Mouse (Mus musculus) lung, postnatal 36 days (tissue): ENCODE measurements around the gene Nav1.

Source experiments
- DNase-seq: peaks from one replicate; pipeline ENCODE4 v3.0.0; 2022; ENCODE audit warnings: mixed read lengths

Nav1 gene

DNA sequence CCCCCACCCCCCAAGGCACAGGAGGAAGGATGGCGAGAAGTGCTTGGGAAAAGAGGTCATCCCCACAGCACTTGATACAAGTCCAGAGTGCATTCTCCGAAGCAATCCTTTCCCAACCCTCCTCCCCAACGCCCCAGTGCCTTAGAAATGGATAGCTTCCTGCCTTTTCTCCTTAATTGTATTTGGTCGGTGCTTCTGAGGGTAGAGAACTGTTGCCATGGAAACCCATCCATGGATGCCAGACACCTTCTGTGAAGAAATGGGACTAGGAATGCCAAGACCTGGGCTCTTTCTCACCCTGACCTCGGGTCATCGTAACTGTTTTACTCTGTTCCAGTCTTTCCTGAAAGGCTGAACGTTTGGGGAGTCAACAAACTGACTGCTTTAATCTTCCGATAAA, 26.1 kb downstream of the Nav1 start:
- no peak for DNase-seq

DNA sequence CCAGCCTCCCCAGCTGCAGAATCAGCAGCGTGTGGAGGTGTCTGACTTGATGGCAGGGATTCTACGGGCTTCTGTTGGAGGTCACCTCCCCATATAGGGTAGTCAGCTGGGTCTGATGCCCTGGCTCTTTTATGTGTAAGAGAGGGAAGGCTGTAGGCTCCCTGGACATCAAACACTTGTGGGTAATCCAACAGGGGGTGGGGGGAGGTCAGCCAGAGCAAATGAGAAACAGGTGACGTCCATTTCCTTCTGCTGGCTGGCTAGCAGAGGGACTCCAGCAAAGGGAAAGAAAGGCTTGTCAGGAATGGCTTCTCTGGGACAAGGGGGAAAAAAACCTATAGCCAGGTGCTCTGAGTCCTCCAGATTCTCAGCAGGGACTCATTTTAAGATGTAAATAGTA, 28.0 kb downstream of the Nav1 start:
- no peak for DNase-seq

DNA sequence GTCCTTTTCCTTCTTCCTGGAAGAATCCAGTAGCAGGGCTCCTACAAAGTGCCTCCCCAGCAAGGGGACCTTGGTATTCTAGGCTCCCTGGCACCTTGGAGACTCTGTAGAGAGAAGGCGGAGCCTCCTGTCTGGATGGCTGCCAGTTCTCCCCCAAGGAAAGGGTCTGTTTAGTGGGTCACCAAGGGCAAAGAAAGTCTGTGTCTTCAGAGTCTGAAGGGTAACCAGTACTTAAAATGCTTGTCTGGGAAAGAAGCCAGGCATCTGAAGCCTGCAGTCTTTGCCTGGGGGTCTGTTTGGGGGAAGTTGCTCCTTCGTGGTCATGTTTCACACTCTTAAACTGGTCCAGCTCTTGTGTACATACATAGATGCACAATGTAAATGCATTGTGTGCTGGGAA, 29.3 kb downstream of the Nav1 start:
- no peak for DNase-seq

DNA sequence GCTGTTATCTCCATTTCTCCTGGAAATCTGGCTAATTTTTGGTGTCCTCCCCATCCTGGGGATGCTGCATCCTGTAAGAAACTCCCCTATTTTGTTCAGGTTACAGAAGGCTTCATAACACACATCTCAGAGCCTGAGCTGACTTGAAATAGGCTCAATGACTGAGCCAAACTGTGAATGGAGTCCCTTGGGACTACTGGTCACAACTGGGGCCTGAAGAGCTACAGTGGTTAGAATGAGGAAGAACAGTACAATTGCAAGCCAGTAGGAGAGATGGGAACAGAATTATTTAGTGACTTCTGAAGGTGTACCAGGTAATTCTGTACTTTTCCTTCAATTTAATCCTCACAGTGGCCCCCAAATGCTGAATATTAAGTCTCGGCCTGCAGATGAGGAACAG, 31.7 kb downstream of the Nav1 start:
- no peak for DNase-seq

DNA sequence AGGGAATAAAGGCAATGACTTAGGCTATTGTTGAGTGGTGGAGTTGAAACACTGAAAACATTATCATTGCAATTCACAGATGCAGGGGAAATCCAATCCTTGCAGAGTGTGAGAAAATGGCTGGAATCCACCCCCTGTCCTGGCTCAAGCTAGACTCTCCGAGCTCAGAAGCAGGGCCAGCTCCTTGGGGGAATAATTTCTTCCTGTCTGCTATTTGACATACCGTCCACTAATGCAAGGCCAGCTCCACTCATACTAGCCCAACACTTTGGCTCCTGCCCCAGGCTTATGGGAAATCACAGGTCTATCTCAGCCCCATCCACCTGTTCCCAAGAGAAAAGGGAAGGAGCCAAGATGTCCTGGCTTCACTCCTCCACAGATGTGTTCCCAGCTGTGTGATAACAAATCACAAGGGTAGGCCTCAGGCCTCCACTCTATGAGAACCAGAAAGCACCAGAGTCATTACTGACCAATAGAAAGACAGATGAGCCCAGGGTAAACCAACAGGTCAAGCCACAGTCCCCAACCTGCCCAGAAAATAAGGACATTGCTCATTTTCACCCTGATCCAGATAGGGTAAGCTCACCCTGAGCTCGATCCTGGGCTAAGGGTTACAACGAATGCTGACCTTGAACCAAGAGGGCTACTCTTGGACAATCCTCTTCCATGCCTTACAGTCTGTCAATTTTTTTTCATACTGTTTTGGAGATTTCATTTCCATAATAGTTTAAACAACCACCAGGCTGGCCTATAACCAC, 32.5 kb downstream of the Nav1 start:
- no peak for DNase-seq

DNA sequence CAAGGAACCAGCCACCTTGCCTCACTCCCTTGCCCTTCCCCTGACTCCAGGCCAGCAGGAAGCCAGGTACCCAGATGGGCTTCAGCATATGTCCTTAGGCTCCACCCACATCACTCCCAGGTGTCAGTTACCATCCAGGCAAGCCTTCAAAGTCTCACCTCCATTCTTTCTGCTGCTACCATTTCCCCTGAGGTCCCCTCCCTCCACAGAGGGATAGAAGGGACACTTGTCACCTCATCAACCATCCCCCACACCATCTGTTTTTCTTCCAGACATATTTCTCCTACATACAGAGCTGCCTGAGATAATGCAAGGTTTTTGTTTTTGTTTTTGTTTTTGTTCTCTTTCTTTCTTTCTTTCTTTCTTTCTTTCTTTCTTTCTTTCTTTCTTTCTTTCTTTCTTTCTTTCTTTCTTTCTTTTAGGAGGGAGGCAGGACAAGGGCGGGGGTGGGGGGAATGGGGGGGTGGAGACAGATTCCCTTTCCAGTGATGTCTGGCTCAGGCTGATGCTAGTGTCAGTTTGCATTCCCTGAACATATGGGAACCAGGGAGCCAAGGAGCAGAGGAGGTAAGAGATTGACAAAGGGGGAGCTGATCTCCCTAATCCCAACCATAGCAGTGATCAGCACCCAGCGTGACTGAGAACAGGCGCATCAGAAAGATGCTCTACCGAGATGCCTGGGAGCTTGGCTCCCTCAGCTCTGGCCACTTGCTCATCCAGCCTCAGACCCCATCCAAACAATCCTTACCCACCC, 34.8 kb downstream of the Nav1 start:
- no peak for DNase-seq

DNA sequence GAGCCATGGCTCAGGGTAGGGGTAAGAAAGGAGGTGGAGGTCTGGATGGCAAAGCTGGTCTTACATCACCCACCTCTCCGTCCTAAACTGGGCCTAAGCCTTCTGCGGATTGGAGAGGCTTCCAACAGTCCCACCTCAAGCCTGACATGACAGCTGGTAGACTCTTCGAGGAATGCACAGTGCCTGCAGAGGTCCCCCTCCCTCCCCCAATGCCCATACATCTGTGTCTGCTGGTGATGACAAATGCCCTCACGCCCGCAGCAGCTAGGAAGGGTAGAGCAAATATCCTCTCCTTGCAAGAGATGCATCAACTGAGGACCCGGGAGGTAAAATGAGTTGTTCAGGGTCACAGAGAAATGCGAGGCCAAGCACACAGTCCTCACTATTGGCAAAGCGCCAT, 39.0 kb downstream of the Nav1 start:
- DNase-seq: no peak

DNA sequence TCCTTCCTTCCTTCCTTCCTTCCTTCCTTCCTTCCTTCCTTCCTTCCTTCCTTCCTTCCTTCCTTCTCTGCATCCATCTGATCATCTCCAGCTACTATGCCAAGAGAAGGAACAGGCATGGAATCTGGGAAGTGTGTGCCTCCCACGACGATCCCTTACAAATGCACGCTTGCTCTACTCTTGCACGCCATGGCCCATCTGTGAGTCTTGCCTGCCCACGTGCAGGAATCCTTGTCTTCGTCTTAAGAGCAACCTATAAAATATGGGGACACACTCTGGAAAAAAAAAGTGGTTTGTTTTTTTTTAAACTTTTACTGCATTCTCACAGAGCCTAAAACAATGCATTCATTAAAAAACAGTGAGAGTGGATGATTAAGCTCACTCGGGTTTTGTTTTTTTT, 40.5 kb downstream of the Nav1 start:
- DNase-seq: no peak

DNA sequence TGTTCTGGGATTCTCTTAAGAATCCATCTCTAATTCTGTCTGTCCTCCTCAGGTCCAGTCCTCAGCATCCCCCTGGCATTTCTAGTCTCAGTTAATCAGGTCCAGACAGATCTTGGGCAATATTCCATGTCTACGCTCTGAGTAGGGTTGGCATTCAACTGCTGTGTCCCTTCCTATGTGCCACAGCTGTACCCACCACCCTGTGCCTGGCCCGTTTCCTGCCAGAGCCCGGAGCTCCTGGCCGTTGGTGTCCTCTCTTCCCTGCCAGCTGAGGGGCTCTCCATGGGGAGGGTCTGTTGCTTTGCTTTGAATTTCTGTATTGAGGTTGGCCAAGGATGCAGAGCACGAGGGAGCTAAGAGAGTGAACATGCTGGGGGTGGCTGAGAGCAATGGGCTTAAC, 41.3 kb downstream of the Nav1 start:
- no peak for DNase-seq

DNA sequence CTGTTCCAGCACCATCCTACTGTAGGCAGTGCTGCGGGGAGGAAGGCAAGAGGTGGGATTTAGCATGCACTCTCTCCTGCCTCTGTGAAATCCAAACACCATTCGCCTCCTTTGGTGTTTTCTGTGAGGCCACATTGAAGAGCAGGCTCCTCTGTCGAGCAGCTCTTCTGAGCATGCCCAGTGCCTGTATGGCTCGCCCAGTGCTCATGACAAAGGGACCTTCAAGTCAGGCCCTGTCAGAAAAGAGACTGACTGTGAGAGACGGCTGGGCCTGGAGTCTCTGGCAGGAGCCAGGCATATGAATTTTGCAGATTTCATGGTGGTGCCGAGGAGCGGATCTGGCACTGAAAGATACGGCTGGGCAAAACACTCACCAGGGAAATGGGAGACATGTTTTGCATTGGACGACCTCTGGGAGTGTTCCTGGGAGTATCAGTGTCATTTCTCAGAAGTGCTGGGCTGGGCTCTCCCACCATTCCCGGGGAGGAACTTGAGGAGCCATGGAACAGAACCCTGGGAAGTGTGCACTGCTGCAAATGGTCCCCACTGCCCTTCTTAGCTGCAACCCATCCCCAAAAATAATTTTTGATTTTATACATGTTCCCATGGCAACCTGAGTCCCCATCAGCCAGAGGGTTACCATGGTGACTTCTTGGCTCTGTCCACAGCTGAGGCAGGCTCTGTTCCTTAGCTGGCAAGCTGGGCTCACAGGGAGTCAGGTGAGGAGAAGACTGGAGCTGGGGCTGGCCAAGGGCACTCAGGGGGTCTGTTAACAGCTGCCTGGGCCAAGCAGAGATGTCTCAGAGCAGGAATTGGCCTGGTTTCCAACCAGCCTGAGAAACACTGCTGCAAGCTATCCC, 42.2 kb downstream of the Nav1 start:
- DNase-seq: no peak

DNA sequence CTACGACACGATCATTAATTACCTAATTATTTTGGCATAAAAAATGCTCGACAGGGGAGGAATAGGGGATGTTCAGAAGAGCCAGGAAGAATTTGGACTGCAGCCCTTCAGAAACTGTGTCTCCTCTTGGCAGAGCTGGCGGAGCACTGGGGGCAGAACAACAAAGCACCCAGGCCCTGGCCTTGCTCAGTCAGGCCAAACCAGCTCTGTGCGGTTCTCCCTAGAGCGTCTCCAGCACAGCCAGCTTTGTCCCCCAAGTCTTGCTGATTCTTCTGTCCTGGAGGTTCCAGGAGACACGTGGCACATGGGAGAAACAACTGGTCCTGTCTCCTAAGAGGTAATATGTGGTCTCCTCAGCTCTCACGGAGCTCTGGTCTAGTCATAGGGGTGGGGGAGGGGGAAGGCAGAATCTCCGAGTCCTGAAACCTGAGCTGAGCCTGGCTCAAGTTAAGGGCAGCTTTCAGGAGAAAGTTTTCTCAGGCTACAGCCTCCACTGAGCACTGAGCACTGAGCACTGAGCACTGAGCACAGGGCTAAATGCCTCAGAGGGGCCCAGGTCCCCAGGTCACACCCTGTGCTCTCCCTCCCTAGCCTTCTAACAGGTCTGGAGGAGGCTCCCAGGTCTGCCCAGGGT, 43.2 kb downstream of the Nav1 start:
- no peak for DNase-seq

DNA sequence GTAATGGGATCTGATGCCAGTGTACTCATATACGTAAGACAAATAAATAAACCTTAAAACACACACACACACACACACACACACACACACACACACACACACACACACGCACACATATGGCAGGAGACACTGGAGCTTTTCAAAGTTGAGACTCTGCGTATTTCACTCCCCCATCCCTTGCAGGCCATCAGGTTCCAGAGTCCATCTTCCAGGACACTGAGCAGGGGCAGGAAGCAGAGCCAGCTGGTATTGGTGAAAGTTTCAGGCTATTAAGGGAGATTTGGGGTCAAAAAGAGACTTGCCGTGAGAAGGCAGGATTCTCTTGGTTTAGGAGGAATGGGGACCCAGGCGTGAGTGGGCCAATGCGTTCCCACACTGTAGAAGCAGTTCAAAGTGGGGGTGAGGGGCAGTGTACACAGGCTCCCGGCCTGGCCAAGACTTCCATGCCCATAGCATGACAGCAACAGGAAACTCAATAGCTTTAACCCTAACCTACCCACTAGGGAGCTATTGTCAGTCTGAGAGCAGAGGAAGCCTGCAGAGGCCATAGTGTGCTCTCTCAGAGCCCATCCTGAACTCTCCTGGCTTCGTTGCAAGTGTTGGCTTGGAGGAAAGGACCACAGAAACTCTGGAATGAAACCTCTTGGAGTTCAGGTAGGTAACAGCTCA, 44.0 kb downstream of the Nav1 start:
- no peak for DNase-seq

DNA sequence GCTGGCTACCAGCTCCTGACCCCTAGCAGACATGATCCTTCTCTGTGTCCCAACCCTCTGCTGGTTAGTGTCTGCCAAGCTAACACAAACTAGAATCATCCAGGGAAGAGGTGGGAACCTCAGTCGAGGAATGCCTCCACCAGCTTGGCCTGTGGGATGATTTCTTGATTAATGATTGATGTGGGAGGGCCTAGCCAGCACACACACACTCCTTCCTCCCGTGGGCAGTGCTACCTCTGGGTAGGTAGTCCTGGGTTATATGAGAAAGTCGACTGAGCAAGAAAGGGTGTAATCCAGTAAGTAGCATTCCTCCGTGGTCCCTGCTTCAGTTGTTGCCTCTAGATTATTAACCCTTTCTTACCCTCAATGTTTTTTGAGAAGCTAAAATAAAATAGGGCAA, 45.0 kb downstream of the Nav1 start:
- no peak for DNase-seq

DNA sequence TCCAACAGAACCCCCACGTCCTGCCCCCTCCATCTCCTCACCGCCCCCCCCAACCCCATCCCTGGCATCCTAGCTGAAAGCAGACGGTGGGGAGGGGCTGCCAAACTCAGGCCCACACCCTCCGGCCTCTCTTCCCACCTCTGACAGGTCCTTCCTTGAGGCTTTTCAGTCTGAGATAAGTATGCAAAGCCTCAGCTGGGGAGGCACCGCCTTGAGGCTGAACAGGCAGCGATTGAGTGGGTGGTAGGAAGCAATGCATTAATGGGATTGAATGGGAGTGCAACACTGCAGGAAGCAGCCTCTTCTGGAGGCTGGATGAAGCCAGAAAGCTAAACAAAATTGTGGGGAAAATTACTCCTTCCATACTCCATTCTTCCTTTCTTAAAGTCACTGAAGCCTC, 45.8 kb downstream of the Nav1 start:
- DNase-seq: no peak

DNA sequence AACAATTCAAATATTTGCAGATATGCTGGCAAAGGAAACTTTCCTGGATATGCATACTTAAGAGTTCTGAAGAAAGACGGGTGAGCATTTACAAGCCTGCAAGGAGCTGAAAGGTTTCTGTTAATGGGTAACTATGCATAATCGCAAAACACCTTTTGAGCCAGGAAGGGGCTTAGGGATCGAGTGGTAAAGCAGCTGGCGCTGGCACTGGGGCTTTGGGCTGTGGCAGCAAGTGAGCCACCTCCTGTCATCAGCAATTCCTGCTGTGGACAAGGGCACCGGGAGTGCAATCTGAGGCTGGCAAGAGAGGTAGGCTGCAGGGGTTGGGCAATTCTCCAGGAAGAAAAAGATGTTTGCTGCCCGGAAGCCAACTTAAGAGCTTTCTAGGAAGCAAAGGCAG, 49.1 kb downstream of the Nav1 start:
- peak; percentile 30 for DNase-seq

DNA sequence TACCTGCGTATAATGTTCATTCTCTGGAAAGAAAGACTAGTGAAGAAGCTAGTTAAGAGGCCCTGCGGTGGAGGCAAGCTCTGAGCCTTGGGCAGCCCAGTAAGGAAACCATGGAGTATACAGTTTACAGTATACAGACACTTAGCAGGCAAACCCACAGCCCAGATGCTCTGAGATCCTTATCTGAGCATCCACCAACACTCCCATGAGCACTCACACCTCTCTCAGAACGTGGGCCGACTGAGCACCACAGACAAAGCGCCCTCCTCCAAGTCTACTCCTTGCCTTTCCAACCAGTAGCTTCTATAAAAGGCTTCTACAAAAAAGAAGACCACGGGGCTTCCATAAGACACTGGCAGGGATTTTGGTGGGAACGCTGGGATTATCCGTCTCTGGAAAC, 51.2 kb downstream of the Nav1 start:
- DNase-seq: no peak

DNA sequence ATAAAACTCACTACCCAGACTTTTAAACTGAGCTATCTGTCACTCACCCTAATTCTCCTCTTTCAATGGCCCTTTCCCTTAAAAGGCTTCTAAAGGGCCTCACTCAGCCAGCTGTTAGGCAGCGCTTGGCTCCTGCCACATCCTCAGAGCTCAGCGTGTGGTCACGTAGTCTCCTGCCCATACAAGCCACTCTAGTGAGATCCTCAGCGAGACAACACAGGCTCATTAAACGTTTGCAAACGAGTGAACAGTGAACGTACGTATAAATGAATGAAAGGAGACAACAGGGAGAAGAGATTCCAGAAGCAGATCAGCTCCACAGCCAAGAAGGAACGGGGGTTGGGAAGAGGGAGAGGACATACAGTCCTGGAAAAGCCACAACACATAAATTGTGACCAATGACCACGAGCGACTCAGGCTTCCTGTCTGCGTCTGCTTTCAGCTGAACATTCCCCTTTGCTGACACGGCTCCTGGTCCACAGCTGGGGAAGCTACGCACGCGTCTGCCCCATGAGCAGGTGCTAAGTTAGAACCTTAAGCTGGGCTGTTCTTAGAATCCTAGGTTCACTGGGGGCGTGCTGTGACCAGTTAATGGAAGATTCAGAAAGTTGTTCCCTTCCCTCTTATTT, 52.3 kb downstream of the Nav1 start:
- DNase-seq: no peak

DNA sequence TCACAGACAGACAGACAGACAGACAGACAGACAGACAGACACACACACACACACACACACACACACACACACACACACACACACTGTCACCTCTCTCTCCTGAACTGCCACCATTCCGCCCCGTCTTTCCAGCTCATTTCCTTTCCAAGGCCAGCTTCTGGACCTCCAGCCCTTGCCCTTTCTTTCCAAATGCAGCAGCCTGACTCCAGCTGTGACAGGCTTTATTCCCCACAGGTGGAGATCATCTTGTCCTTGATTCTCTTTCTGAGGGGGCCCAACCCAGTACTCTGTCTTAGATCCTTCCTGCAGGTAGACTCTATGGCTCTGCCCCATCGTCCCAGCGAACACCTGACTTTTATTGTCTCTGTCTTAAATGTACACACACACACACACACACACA, 53.5 kb downstream of the Nav1 start:
- DNase-seq: no peak

DNA sequence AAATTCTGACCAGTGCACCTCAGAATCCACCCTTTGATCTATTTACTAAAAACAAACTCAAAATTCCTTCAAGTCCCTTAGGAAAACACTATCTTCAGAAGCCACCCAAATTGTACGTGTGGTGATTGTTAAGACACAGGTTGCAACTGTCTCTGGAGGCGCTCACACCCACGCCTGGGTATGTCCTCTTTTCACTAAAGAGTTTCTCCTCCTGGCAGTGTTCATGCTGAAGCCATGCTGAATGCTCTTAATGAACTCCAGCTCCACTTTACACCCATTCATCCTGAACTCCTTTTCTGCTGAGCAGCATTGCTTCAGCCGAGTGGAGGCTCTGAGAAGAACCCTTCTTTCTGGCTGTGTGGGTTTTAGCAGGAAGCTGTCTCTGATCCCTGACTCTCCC, 53.9 kb downstream of the Nav1 start:
- DNase-seq: no peak

DNA sequence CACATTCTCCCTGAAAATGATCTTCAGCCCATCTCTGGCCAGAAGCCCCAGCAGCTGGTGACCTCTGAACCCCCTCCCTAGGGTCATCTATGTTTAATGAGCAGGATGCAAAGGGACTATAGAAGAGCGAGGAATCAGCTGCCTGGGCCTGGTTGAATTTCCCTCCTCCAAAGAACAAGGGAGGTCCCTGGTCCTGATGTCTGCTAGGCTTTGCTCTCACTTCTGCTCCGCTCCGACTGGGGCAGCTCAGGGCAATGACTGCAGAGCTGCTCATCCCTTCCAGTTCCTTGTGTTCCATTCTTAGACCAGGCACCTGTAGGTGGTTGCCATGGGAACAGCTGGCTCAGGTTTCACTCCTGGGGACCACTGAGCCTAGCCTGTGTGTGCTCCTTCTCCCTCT, 56.2 kb downstream of the Nav1 start:
- no peak for DNase-seq

DNA sequence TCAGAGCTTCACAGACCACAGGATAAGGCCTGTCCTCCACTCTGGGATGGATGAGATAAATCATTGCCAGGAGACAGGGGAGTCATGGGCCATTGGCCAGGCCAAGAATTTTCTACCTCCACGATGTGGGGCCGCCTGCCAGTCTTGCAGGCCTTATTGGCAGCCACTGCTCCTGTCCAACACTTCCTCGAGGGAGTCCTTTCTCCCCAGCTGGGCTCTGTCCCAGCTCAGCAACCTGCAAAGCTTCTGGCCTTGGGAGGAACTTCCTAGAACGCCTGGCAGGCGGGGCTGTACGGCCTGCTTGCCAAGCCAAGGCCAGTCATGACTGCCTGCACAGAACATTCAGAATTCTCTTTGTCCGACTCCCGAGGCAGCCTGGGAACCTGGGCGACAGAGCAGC, 58.3 kb downstream of the Nav1 start:
- peak; percentile 79 for DNase-seq

DNA sequence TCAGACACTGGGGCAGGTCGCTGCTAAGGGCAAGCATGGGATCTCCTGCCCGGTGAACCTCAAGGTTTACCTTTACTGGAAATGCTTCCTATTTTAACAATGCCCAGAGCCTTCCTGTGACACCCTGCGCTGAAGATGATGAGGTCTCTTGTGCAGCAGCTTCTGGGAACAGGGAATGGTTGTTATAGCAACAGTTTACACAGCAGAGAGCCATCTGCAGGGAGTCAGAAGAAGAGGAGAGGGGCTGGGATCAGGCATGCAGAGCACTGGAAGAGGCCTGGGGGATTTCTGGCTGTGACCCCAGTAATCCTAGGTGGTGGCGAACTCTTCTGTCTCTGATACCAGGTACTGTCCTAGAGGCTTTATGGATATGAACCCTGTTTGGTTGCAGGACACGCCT, 61.0 kb downstream of the Nav1 start:
- DNase-seq: no peak
